Mouse (Mus musculus): ENCODE results near the gene Frmd4b.

- TF ChIP-seq CTCF (IDR thresholded peaks at IDR 0.05; ENCODE audit: control insufficient read depth, insufficient read depth, insufficient replicate concordance, low read depth, low read length) (no peak), POLR2A (IDR thresholded peaks at IDR 0.05; ENCODE audit: control insufficient read depth, low read depth, low read length) (no peak)
Observed at GRCm38 (mm10) chr6:97444145-97444544, 173.2 kb downstream of the Frmd4b start.
